ENCODE assay signal across 1 mouse cellular context in the genomic region with DNA sequence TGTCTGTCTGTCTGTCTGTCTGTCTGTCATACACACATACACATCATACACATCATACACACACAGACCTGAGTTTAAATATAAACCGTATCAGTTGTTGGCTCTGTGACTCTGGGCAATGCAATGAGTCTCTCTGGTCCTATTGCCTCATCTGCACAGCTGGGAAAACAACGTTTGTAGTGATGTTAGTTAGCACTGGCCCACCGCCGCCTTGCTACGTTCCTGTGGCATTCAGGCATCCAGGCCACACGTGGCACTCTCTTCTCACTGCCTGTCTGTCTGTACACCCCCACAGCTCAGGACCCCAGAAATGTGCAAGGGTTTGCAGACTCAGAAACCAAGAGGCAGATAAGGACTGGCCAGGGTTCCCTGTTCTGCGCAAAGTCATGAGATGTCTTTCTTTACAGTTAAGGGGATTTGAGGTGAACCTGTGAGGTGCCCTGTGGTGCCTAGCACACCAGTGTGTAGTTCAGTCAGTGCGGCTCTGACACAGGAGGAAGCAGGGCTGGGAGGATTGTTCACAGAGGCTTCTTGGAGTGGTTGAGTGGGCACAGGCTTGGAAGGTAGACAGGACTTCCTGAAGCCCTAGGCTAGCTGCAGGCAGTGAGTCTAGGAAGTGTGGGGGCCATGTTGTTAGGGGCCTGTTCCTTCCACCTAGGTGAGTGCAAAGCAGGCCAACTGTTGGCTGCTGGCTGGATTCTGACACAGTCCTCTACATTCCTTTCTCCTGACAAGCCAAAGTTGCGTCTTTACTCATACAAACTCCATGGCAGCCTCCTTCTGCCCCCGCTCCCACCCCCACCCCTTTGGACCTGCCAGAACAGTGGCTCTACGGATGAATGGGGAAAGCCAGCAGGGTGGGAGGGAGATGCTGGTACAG.
TF ChIP-seq lines count a peak whose summit lies in the region.

No protein-coding gene starts in this region.

TF ChIP-seq in C2C12, 6 proteins besides CTCF, POLR2A, EP300 and RAD21:
- TF ChIP-seq MAX (IDR thresholded peaks at IDR 0.05) (peak; percentile 91), MYOD1 (IDR thresholded peaks at IDR 0.05; ENCODE audit: control insufficient read depth, insufficient read length, low read depth) (peak; percentile 100), MYOG (IDR thresholded peaks at IDR 0.05; ENCODE audit: control insufficient read depth, extremely low read depth, insufficient read length) (no peak), CEBPB (IDR thresholded peaks at IDR 0.05; ENCODE audit: low read depth) (peak; percentile 98), USF1 (IDR thresholded peaks at IDR 0.05; ENCODE audit: low read depth) (peak; percentile 75), FOSL1 (IDR thresholded peaks at IDR 0.05; ENCODE audit: insufficient read depth, low read length, poor library complexity, severe bottlenecking) (no peak)
